Mouse (Mus musculus) limb, embryonic 10.5 days (tissue): ENCODE results near the gene Rbfox3. TPM values are rescaled to one million over a fixed set of nuclear protein-coding genes. Genes with fewer than 3 reads are reported as not detected.
A peak's percentile ranks its signal among the peaks of the same experiment; 100 is the strongest.

Experiments used
- DNase-seq: peaks from one replicate; pipeline ENCODE4 v3.0.0-alpha.2; 2017; ENCODE audit warnings: low spot score
- H3K27ac ChIP-seq: fragments of 300-500 bp; sonication (generic); 2 replicates; pipeline ENCODE4 v1.5.1; 2016; ENCODE audit warnings: mild to moderate bottlenecking
- H3K27me3 ChIP-seq: fragments of 300-500 bp; sonication (generic); 2 replicates; pipeline ENCODE4 v1.6.1; 2016; ENCODE audit warnings: low read depth, mild to moderate bottlenecking; ENCODE audit not compliant: poor library complexity, severe bottlenecking
- H3K36me3 ChIP-seq: fragments of 300-500 bp; sonication (generic); 2 replicates; pipeline ENCODE4 v1.6.1; 2016; ENCODE audit warnings: mild to moderate bottlenecking, moderate library complexity
- H3K4me1 ChIP-seq: fragments of 300-500 bp; sonication (generic); 2 replicates; pipeline ENCODE4 v1.6.1; 2016
- H3K4me3 ChIP-seq: fragments of 300-500 bp; sonication (generic); 2 replicates; pipeline ENCODE4 v1.5.1; 2016; ENCODE audit warnings: mild to moderate bottlenecking, moderate library complexity
- H3K9me3 ChIP-seq: fragments of 300-500 bp; sonication (generic); replicated peaks from 2 replicates; pipeline ENCODE4 v1.6.1; 2016; ENCODE audit warnings: mild to moderate bottlenecking
- WGBS: fragments of 180-500 bp; shearing (Covaris S2); methylation state at CpG from one replicate; pipeline ENCODE4 v1.1.7; 2016; 5-methylcytosine and 5-hydroxymethylcytosine counted together
- polyA plus RNA-seq: library from polyadenylated mRNA; unstranded; fragments of >200 nt; fragmentation: Nextera tagmentation; extraction: Ambion mirVana; gene quantifications from 2 replicates; pipeline ENCODE4 v1.2.1, GENCODE M21; 2016

Gene Rbfox3
- polyA plus RNA-seq, 1 experiment from 2014 or later, result 1.7 TPM

- Histone ChIP-seq H3K27ac (no peak overlapping the region), H3K4me3 (no peak overlapping the region), H3K4me1 (peaks cover 17% of the 10 kb centered on the region), H3K9me3 (no peaks in the 10 kb centered on the region), H3K36me3 (no peaks in the 10 kb centered on the region), H3K27me3 (peaks cover 94% of the 10 kb centered on the region)
- DNase-seq, result peak; percentile 90
- WGBS, result 0% methylated on average over 3 of the region's 3 CpGs
These were observed 337.8 kb downstream of the Rbfox3 start for GRCm38 (mm10) chr11:118573569-118573968.

GRCm38 (mm10) chr11:118573000-118573399, 338.4 kb downstream of the Rbfox3 start:
- H3K27me3 ChIP-seq, result peaks cover 99% of the 10 kb centered on the region
- no peak overlapping the region for H3K4me3 ChIP-seq
- DNase-seq, result no peak
- H3K27ac ChIP-seq, result no peak overlapping the region
- H3K36me3 ChIP-seq, result no peaks in the 10 kb centered on the region
- peaks cover 17% of the 10 kb centered on the region for H3K4me1 ChIP-seq
- WGBS, result 70% methylated on average over 7 of the region's 7 CpGs
- H3K9me3 ChIP-seq, result no peaks in the 10 kb centered on the region

- Histone ChIP-seq H3K27me3 (peaks cover 100% of the 10 kb centered on the region), H3K9me3 (no peaks in the 10 kb centered on the region), H3K27ac (no peak overlapping the region), H3K4me1 (peaks cover 17% of the 10 kb centered on the region), H3K4me3 (peak overlapping the region; percentile 36), H3K36me3 (no peaks in the 10 kb centered on the region)
- DNase-seq, result no peak
- under 1% methylated on average over 27 of the region's 27 CpGs for WGBS
These were observed 341.2 kb downstream of the Rbfox3 start for GRCm38 (mm10) chr11:118570164-118570563.

- peaks cover 17% of the 10 kb centered on the region for H3K4me1 ChIP-seq
- no peaks in the 10 kb centered on the region for H3K36me3 ChIP-seq
- H3K27ac ChIP-seq, result no peak overlapping the region
- DNase-seq, result peak; percentile 38
- H3K9me3 ChIP-seq, result no peaks in the 10 kb centered on the region
- H3K4me3 ChIP-seq, result peak overlapping the region; percentile 36
- under 1% methylated on average over 47 of the region's 51 CpGs for WGBS
- peaks cover 100% of the 10 kb centered on the region for H3K27me3 ChIP-seq
These were observed 341.8 kb downstream of the Rbfox3 start for GRCm38 (mm10) chr11:118569571-118570062.

- WGBS, result 87% methylated on average over 5 of the region's 5 CpGs
- Histone ChIP-seq H3K27me3 (peaks cover 62% of the 10 kb centered on the region), H3K36me3 (no peaks in the 10 kb centered on the region), H3K4me3 (no peak overlapping the region), H3K4me1 (peaks cover under 1% of the 10 kb centered on the region), H3K9me3 (no peaks in the 10 kb centered on the region), H3K27ac (no peak overlapping the region)
- DNase-seq, result no peak
These were observed 347.5 kb downstream of the Rbfox3 start for GRCm38 (mm10) chr11:118563877-118564276.

GRCm38 (mm10) chr11:118562847-118563246, 348.6 kb downstream of the Rbfox3 start:
- Histone ChIP-seq H3K4me3 (no peak overlapping the region), H3K36me3 (no peaks in the 10 kb centered on the region), H3K27me3 (peaks cover 52% of the 10 kb centered on the region), H3K4me1 (no peaks in the 10 kb centered on the region), H3K9me3 (no peaks in the 10 kb centered on the region), H3K27ac (no peak overlapping the region)
- 87% methylated on average over 4 of the region's 4 CpGs for WGBS
- DNase-seq, result no peak

- WGBS, result 67% methylated on average over 8 of the region's 8 CpGs
- Histone ChIP-seq H3K4me3 (no peak overlapping the region), H3K9me3 (no peaks in the 10 kb centered on the region), H3K27me3 (peaks cover 26% of the 10 kb centered on the region; the same call in 1 of the 2 replicates), H3K4me1 (peaks cover 16% of the 10 kb centered on the region), H3K27ac (no peak overlapping the region), H3K36me3 (no peaks in the 10 kb centered on the region)
- no peak for DNase-seq
These were observed 353.2 kb downstream of the Rbfox3 start for GRCm38 (mm10) chr11:118558193-118558592.

GRCm38 (mm10) chr11:118555631-118556030, 355.8 kb downstream of the Rbfox3 start:
- Histone ChIP-seq H3K27me3 (peaks cover 42% of the 10 kb centered on the region), H3K4me3 (no peak overlapping the region), H3K27ac (no peak overlapping the region), H3K9me3 (no peaks in the 10 kb centered on the region), H3K36me3 (no peaks in the 10 kb centered on the region), H3K4me1 (peaks cover 25% of the 10 kb centered on the region)
- DNase-seq, result no peak
- WGBS, result 59% methylated on average over 5 of the region's 5 CpGs

GRCm38 (mm10) chr11:118554542-118554941, 356.9 kb downstream of the Rbfox3 start:
- WGBS, result 16% methylated on average over 4 of the region's 4 CpGs
- Histone ChIP-seq H3K27ac (no peak overlapping the region), H3K4me3 (no peak overlapping the region), H3K27me3 (peaks cover 42% of the 10 kb centered on the region), H3K9me3 (no peaks in the 10 kb centered on the region), H3K36me3 (no peaks in the 10 kb centered on the region), H3K4me1 (peaks cover 25% of the 10 kb centered on the region)
- DNase-seq, result no peak

- Histone ChIP-seq H3K4me3 (no peak overlapping the region), H3K9me3 (no peaks in the 10 kb centered on the region), H3K4me1 (peaks cover 25% of the 10 kb centered on the region), H3K27me3 (peaks cover 42% of the 10 kb centered on the region), H3K36me3 (no peaks in the 10 kb centered on the region), H3K27ac (no peak overlapping the region)
- WGBS, result 37% methylated on average over 4 of the region's 4 CpGs
- no peak for DNase-seq
These were observed 357.5 kb downstream of the Rbfox3 start for GRCm38 (mm10) chr11:118553926-118554325.

- no peaks in the 10 kb centered on the region for H3K36me3 ChIP-seq
- peaks cover 25% of the 10 kb centered on the region for H3K4me1 ChIP-seq
- H3K27me3 ChIP-seq, result peaks cover 42% of the 10 kb centered on the region
- no peaks in the 10 kb centered on the region for H3K9me3 ChIP-seq
- WGBS, result 35% methylated on average over 6 of the region's 6 CpGs
- no peak overlapping the region for H3K4me3 ChIP-seq
- no peak for DNase-seq
- H3K27ac ChIP-seq, result no peak overlapping the region
These were observed 358.4 kb downstream of the Rbfox3 start for GRCm38 (mm10) chr11:118553001-118553400.

- H3K27ac ChIP-seq, result no peak overlapping the region
These were observed 358.9 kb downstream of the Rbfox3 start for GRCm38 (mm10) chr11:118552478-118552877.

GRCm38 (mm10) chr11:118551705-118552104, 359.7 kb downstream of the Rbfox3 start:
- no peaks in the 10 kb centered on the region for H3K36me3 ChIP-seq
- H3K4me3 ChIP-seq, result no peak overlapping the region
- peaks cover 25% of the 10 kb centered on the region for H3K4me1 ChIP-seq
- WGBS, result 54% methylated on average over 3 of the region's 3 CpGs
- H3K9me3 ChIP-seq, result no peaks in the 10 kb centered on the region
- DNase-seq, result no peak
- peaks cover 42% of the 10 kb centered on the region for H3K27me3 ChIP-seq
- no peak overlapping the region for H3K27ac ChIP-seq

More at GRCm38 (mm10) chr11:118552478-118552877, 358.9 kb downstream of the Rbfox3 start:
- no peak for DNase-seq
- Histone ChIP-seq H3K36me3 (no peaks in the 10 kb centered on the region), H3K27me3 (peaks cover 42% of the 10 kb centered on the region), H3K4me3 (no peak overlapping the region), H3K9me3 (no peaks in the 10 kb centered on the region), H3K4me1 (peaks cover 25% of the 10 kb centered on the region)
- 72% methylated on average over 4 of the region's 4 CpGs for WGBS
